ENCODE assay signal across 9 mouse cellular contexts in the genomic region with DNA sequence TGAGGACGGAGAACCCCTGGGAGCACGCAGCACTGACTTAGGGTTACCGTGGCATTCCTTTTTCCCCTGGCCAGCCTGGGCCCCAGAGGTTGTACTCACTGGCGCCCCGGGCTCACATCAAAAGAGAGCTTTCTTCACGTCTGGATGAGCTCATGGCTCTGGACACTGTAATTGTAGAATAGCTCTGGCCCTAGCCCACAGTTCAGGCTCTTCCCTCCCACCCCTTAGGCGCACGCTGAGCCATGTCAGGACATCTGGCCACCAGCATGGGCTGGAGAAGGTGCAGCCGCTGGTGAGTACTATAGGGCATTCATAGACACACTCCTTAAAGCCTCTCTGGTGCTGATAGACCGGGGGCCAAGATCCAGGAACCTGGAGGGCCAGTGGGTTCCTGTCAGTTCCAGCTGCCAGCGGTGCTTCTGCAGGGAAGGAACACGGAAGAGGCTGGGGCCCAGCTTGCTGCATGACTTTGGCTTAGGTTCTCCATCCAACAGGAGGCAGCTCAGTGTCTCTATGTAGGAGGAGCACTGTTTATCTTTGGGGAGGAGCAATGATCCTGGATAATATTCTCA.
DNase-seq lines count a peak whose midpoint lies in the region; ATAC-seq and TF ChIP-seq lines count a peak whose summit lies in the region.
"Had no signal": no experiment of that assay in that cellular context is flagged by ENCODE, and none has a peak within 500 bp of the region (broad histone marks: within the 10 kb centered on the region; RNA-seq: fewer than 3 reads in every experiment).

No protein-coding gene starts in this region.

- peak; percentile 9; the same call in 1 of the 2 replicates for ATAC-seq in lung, postnatal 0 days

- intact Hi-C loops in gastrocnemius, adult 2 months (cut with DNase I), result no loop called here

- H3K9ac ChIP-seq in lung, postnatal 0 days (replicated peaks; ENCODE audit: low read depth), result no peak overlapping the region

- H3K4me3 ChIP-seq in gastrocnemius, adult 2 months, result no peak overlapping the region
- H3K4me3 ChIP-seq in lung, postnatal 0 days (ENCODE audit: low read depth, low read length), result no peak overlapping the region
- H3K4me3 ChIP-seq in lung, adult 2 months (replicated peaks; ENCODE audit: extremely low read depth, low read depth, low read length), result no peak overlapping the region
- no peak overlapping the region for H3K4me3 ChIP-seq in myocyte

- TF ChIP-seq EP300 in lung, postnatal 0 days (IDR thresholded peaks at IDR 0.05), result no peak

- H3K27me3 ChIP-seq in lung, postnatal 0 days (replicated peaks; ENCODE audit: insufficient read depth, low read length), result no peaks in the 10 kb centered on the region
- no peaks in the 10 kb centered on the region for H3K27me3 ChIP-seq in myocyte (ENCODE audit: control insufficient read depth, insufficient read depth, insufficient read length)

- no peak overlapping the region for H3ac ChIP-seq in myocyte (ENCODE audit: control insufficient read depth, insufficient read length)

- H3K9me3 ChIP-seq in lung, postnatal 0 days (ENCODE audit: low read length), result no peaks in the 10 kb centered on the region

- TF ChIP-seq CTCF in gastrocnemius, adult 2 months (IDR thresholded peaks at IDR 0.05), result no peak
- no peak for TF ChIP-seq CTCF in lung, postnatal 0 days (IDR thresholded peaks at IDR 0.05)
- no peak for TF ChIP-seq CTCF in lung, adult 2 months (IDR thresholded peaks at IDR 0.05; ENCODE audit: insufficient read depth, low read length)

- peak overlapping the region; percentile 92 for H3K27ac ChIP-seq in gastrocnemius, adult 2 months
- H3K27ac ChIP-seq in lung, postnatal 0 days (ENCODE audit: low read length), result peak overlapping the region; percentile 23; the same call in 1 of the 2 replicates

- H3K79me2 ChIP-seq in myocyte (ENCODE audit: control insufficient read depth, insufficient read depth), result peaks cover 15% of the 10 kb centered on the region

- H3K4me2 ChIP-seq in lung, postnatal 0 days (replicated peaks; ENCODE audit: low read depth, low read length), result no peak overlapping the region
- peak overlapping the region; percentile 72 for H3K4me2 ChIP-seq in myocyte (ENCODE audit: low read depth)

- 57% methylated on average over 12 of the region's 12 CpGs for WGBS in lung, postnatal 0 days
- 59% methylated on average over 12 of the region's 12 CpGs for WGBS in lung, adult 2 months

- H3K36me3 ChIP-seq in lung, postnatal 0 days (ENCODE audit: insufficient read depth, low read length), result no peaks in the 10 kb centered on the region
- H3K36me3 ChIP-seq in myocyte (ENCODE audit: control insufficient read depth, insufficient read depth), result peaks cover 29% of the 10 kb centered on the region

- no peak for TF ChIP-seq POLR2A in lung, adult 2 months (IDR thresholded peaks at IDR 0.05; ENCODE audit: borderline replicate concordance, extremely low read depth, low read depth, low read length)
- no peak for TF ChIP-seq POLR2A in myocyte (IDR thresholded peaks at IDR 0.05; ENCODE audit: insufficient read length, low read depth)

- DNase-seq in gastrocnemius, adult 2 months, result peak; percentile 73
- no peak for DNase-seq in gastrocnemius, postnatal 10 days
- DNase-seq in lung, postnatal 0 days (ENCODE audit: low spot score), result peak; percentile 43
- no peak for DNase-seq in lung, adult 2 months
- peak; percentile 62 for DNase-seq in gastrocnemius, postnatal 25 days
- DNase-seq in cerebellum, postnatal 25 days, result no peak
- no peak for DNase-seq in cerebellum, adult 11 months
- DNase-seq: cerebellum, adult 9-11 months had no signal

- peaks cover 26% of the 10 kb centered on the region for H3K4me1 ChIP-seq in lung, postnatal 0 days (ENCODE audit: insufficient read depth, low read depth, low read length)
- H3K4me1 ChIP-seq in lung, adult 2 months (ENCODE audit: control insufficient read depth, insufficient read depth, low read length), result peaks cover 29% of the 10 kb centered on the region

TF ChIP-seq in myocyte, 11 proteins besides CTCF, POLR2A, EP300 and RAD21:
- TF ChIP-seq POLR2AphosphoS2 (IDR thresholded peaks at IDR 0.05; ENCODE audit: insufficient read length, low read depth) (peak; percentile 50), MYOD1 (IDR thresholded peaks at IDR 0.05; ENCODE audit: control insufficient read depth in 1 of 3, insufficient read length in 2 of 3, low read depth in 2 of 3) (no peak)

Comparison
In these comparisons a context has a peak if more than half of its experiments do, and no peak if none do; other contexts are left out.
1. DNase-seq: peak in gastrocnemius, adult 2 months (single experiment), lung, postnatal 0 days (single experiment) and gastrocnemius, postnatal 25 days (single experiment); none in gastrocnemius, postnatal 10 days (single experiment), lung, adult 2 months (single experiment), cerebellum, postnatal 25 days (0 of 2) and cerebellum, adult 11 months (single experiment).